Mouse (Mus musculus) forebrain, postnatal 0 days (tissue): ENCODE data around the gene Adcy9. TPM values are rescaled to one million over a fixed set of nuclear protein-coding genes. Genes with fewer than 3 reads are reported as not detected.

Source experiments
- ATAC-seq: fragments of 200-750 bp; cut with Nextera tagmentation; 2 replicates; pipeline ENCODE4 v1.8.0; 2017; ENCODE audit warnings: mild to moderate bottlenecking, moderate library complexity
- DNase-seq: peaks from one replicate; pipeline ENCODE4 v3.0.0-alpha.2; 2015
- H3K27ac ChIP-seq: fragments of 300-500 bp; sonication (generic); 2 replicates; pipeline ENCODE4 v1.5.1; 2014; ENCODE audit warnings: low read depth, mild to moderate bottlenecking, antibody characterized with exemption, low read length, moderate library complexity, mixed read lengths
- H3K27me3 ChIP-seq: fragments of 300-500 bp; sonication (generic); 2 replicates; pipeline ENCODE4 v1.6.1; 2014; ENCODE audit warnings: mild to moderate bottlenecking, low read length, mixed read lengths; ENCODE audit not compliant: insufficient read depth
- H3K36me3 ChIP-seq: fragments of 300-500 bp; sonication (generic); 2 replicates; pipeline ENCODE4 v1.6.1; 2014; ENCODE audit warnings: mild to moderate bottlenecking, moderate library complexity; ENCODE audit not compliant: insufficient read depth
- H3K4me1 ChIP-seq: fragments of 300-500 bp; sonication (generic); 2 replicates; pipeline ENCODE4 v1.6.1; 2014; ENCODE audit warnings: antibody characterized with exemption; ENCODE audit not compliant: insufficient read depth
- H3K4me2 ChIP-seq: fragments of 300-500 bp; sonication (generic); 2 replicates; pipeline ENCODE4 v1.6.1; 2014; ENCODE audit warnings: low read depth, mild to moderate bottlenecking, moderate library complexity
- H3K4me3 ChIP-seq: fragments of 300-500 bp; sonication (generic); 2 replicates; pipeline ENCODE4 v1.5.1; 2014; ENCODE audit warnings: low read depth, low read length, mixed read lengths
- H3K9ac ChIP-seq: fragments of 300-500 bp; sonication (generic); 2 replicates; pipeline ENCODE4 v1.6.1; 2014; ENCODE audit warnings: mild to moderate bottlenecking
- H3K9me3 ChIP-seq: fragments of 300-500 bp; sonication (generic); 2 replicates; pipeline ENCODE4 v1.6.1; 2016; ENCODE audit warnings: low read length
- CTCF ChIP-seq: sonication (generic); IDR thresholded peaks from 2 replicates; pipeline ENCODE4 v1.5.1; 2016; ENCODE audit warnings: antibody characterized with exemption, control low read depth, low read depth
- WGBS: fragments of 180-500 bp; shearing (Covaris S2); extraction: QIAGEN DNeasy Blood & Tissue Kit; methylation state at CpG from one replicate; pipeline ENCODE4 v1.1.7; 2014; 5-methylcytosine and 5-hydroxymethylcytosine counted together
- polyA plus RNA-seq: library from polyadenylated mRNA; unstranded; fragments of >200 nt; fragmentation: Nextera tagmentation; extraction: Ambion mirVana; gene quantifications from 2 replicates; pipeline ENCODE4 v1.2.1, GENCODE M21; 2015
- total RNA-seq: library from RNA; depleted of rRNA; stranded (reverse); fragments of >200 nt; gene quantifications from 2 replicates; pipeline ENCODE4 v1.2.3, GENCODE M21; 2014; rRNA removed

The Adcy9 gene
- total RNA-seq: 18.0 and 19.9 TPM in 2 replicates
- 2.4 and 3.8 TPM in 2 replicates for polyA plus RNA-seq

DNA sequence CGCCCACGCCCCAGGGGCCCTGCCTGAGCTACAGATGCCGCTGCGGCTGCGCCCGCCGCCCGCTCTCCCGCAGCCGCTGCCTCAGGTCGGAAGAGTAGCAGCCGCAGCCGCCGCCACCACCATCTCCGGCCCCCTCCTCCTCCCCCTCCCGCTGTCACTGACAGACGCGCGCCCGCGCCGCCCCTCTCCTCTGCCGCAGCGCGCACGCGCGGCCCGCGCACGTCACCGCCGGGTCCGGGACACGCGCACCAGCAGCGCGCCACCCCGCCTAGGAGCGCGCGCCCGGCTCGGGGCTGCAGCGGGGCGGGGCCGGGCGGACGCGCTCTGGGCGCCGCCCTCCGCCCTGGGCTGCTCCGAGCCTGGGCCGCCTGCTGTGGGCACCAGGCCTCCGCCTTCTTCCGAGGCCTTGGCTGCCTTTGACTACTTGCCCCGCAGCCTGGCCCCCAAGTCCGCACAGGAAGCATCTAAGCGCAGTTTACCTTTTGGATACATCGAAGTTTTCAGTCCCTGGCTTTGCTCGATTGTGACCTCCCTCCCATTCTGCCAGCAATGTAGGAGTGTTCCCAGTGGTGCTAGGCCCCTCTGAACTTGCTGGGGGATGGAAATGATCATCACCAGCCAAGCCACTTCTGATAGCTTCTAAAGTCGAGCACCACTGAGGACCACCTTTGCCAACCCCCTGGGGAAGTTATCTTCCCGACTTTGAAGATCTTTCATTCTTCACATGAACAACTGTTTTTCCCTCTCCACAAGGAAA lies at the start of gene Adcy9:
Gene Adcy9 (minus strand): TSS at position 201 of the 757 bp plus-strand sequence.
- peak; percentile 88 for ATAC-seq
- no peaks in the 10 kb centered on the region for H3K9me3 ChIP-seq
- H3K36me3 ChIP-seq: no peaks in the 10 kb centered on the region
- H3K4me3 ChIP-seq: peak within 1 kb of the TSS; percentile 82
- H3K27ac ChIP-seq: peak within 1 kb of the TSS; percentile 85
- DNase-seq: peak; percentile 94
- H3K4me2 ChIP-seq: peak within 1 kb of the TSS; percentile 91
- peaks cover 26% of the 10 kb centered on the region for H3K4me1 ChIP-seq
- peak within 1 kb of the TSS; percentile 77 for H3K9ac ChIP-seq
- TF ChIP-seq CTCF: no peak
- 5% methylated on average over 56 of the region's 64 CpGs for WGBS
- H3K27me3 ChIP-seq: no peaks in the 10 kb centered on the region

DNA sequence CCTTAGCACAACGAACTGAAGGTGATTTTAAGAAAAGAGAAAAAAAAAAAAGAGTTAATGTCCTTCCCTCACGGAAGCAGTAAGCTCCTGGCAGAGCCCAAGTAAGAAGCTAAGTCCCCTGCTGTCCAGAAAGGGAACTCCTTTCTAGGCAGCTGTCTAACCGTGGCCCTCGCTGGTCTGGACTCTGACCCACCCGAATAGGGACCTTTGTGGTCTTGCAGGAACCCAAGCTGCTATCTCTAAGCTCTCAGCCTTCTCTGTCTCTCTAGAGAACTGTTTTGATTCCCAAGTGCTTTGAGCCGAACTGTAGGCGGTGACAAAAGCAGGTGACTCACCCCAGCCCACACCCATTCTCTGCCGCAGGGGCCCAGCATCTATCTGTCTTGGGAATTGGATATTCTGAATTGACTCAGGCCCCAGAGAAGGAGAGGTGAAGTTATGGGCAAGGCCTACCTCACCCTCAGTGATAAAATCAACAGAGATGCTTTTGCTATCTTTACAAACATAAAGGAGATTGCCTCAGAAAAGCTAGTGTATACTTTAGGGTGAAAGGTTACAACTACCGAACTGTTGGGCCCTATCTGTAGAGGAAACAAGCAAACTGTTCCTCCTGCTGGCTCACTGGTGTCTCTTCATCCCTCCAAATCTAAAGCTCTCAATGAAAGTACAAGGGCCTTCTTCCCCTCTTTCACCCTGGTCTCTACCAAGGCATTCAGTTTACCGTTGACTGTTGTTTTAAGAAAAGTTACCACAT lies 49.5 kb upstream of the Adcy9 start:
- no peak overlapping the region for H3K9ac ChIP-seq
- H3K36me3 ChIP-seq: no peaks in the 10 kb centered on the region
- ATAC-seq: no peak
- no peak overlapping the region for H3K27ac ChIP-seq
- H3K4me3 ChIP-seq: no peak overlapping the region
- no peaks in the 10 kb centered on the region for H3K27me3 ChIP-seq
- peak; percentile 20; the same call in 1 of the 2 replicates for TF ChIP-seq CTCF
- H3K4me1 ChIP-seq: peaks cover 5% of the 10 kb centered on the region
- no peaks in the 10 kb centered on the region for H3K9me3 ChIP-seq
- no peak for DNase-seq
- 72% methylated on average over 10 of the region's 10 CpGs for WGBS
- no peak overlapping the region for H3K4me2 ChIP-seq

DNA sequence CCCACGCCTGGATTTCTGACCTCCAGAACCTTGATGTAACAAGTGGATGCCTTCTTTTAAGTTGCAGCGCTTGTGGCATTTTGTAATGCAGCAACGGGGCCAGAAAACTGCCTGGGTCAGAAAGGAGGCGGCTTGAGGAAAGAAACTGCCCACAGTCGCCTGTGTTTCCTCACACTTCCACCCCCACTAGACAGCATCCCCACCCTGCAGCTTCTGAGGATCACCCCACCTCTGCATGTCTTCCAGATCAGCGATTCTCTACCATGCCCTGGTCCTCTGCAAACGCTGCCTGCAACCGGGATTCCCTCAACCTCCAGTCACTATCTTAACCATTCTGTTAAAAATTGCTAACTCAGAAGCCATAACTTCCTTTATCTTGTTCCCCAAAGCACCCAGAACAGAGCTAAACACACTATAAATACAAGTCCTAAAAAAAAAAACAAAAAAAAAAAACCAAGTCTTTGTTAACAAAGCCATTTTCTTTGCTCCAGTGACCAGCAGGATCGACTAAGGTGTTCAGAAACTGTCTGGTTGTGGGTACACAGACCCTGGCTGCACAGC lies 44.3 kb upstream of the Adcy9 start:
- 76% methylated on average over 9 of the region's 9 CpGs for WGBS
- Histone ChIP-seq H3K4me3 (no peak overlapping the region), H3K27me3 (no peaks in the 10 kb centered on the region), H3K4me2 (no peak overlapping the region), H3K9ac (no peak overlapping the region), H3K4me1 (no peaks in the 10 kb centered on the region), H3K36me3 (no peaks in the 10 kb centered on the region), H3K9me3 (no peaks in the 10 kb centered on the region), H3K27ac (no peak overlapping the region)
- ATAC-seq: no peak
- no peak for DNase-seq
- no peak for TF ChIP-seq CTCF

DNA sequence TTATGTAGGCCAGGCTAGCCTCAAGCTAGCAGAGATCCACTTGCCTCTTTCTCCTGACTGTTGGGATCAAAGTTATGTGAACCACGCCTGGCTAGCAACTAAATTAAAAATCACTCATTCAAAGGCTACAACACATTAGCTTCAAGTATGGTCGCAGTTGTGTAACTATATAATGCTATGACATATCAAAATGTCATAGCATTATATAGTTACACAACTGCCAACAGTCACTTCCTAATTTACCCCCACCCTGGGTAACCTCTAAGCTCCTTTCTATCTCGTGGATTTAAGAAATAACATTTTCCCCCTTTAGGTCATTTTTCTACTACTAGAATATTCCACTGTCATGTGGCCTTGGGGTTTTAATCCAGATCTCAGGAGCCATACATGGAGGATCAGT lies 37.6 kb upstream of the Adcy9 start:
- H3K4me1 ChIP-seq: no peaks in the 10 kb centered on the region
- no peak overlapping the region for H3K27ac ChIP-seq
- no peak overlapping the region for H3K4me2 ChIP-seq
- no peak for ATAC-seq
- no peaks in the 10 kb centered on the region for H3K27me3 ChIP-seq
- no peaks in the 10 kb centered on the region for H3K36me3 ChIP-seq
- TF ChIP-seq CTCF: no peak
- H3K9me3 ChIP-seq: no peaks in the 10 kb centered on the region
- DNase-seq: no peak
- H3K9ac ChIP-seq: no peak overlapping the region
- WGBS: 85% methylated on average over 3 of the region's 3 CpGs
- H3K4me3 ChIP-seq: no peak overlapping the region

DNA sequence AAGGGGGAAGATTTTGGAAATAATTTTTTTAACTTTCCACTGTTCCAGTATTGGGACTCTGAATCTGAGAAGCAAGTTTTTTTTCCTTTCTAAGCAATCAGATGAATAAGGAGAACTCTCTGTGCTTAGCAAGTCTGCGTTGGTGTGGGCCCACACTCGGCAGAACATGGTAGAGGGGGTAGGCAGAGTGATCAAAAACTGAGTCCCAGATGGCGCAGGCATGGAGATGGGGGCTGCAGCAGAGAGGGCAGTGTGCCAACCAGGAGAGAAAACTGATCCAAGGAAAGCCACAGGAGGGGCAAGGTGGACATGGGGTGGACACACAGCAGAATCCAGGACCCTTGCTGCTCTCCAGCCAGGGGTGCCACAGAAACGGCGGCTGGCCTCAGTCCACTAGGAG lies 36.1 kb upstream of the Adcy9 start:
- H3K27me3 ChIP-seq: no peaks in the 10 kb centered on the region

DNA sequence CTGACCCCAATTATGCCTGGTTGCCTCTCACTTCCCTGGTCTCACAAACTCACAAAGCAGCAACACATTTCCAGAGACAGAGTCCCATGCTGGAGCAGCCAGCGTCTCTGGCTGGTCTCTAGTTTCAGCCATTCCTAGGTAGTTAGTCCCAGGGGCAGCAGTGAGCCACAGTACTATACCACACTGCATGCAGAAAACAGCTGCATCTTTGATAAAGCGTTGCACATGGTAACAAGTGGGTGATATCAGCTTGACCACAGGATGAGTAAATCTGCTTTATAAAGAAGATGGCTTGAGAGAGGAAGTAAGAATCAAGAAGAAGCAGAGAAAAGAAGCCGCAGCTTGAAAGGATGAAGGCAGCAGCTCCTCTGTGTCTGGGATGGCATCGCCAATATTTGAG lies 35.4 kb upstream of the Adcy9 start:
- Histone ChIP-seq H3K36me3 (no peaks in the 10 kb centered on the region), H3K9ac (no peak overlapping the region), H3K9me3 (no peaks in the 10 kb centered on the region), H3K4me2 (no peak overlapping the region), H3K27me3 (no peaks in the 10 kb centered on the region), H3K4me3 (no peak overlapping the region), H3K4me1 (no peaks in the 10 kb centered on the region), H3K27ac (no peak overlapping the region)
- no peak for DNase-seq
- ATAC-seq: no peak
- TF ChIP-seq CTCF: no peak
- 85% methylated on average over 4 of the region's 4 CpGs for WGBS

More for the DNA sequence above, 36.1 kb upstream of the Adcy9 start:
- Histone ChIP-seq H3K9ac (no peak overlapping the region), H3K27ac (no peak overlapping the region), H3K9me3 (no peaks in the 10 kb centered on the region), H3K36me3 (no peaks in the 10 kb centered on the region), H3K4me2 (no peak overlapping the region), H3K4me3 (no peak overlapping the region), H3K4me1 (no peaks in the 10 kb centered on the region)
- no peak for TF ChIP-seq CTCF
- ATAC-seq: no peak
- DNase-seq: no peak
- 81% methylated on average over 5 of the region's 5 CpGs for WGBS

DNA sequence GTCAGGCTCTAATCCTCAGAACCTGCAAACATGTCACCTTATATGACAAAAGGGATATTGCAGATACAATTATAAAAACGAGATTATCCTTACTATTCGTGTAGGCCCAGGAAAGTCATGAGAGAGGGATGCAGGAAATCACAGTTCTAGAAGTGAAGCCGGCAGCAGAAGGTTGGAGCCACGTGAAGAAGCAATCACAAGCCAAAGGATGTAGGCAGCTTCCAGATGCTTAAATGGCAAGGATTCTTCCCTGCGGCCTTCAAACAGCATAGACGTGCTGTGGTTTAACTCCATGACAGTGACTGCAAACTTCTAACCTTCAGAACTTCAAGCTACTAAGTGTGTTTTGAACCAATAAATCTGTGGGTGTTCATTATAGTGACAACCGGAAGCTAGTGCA lies 34.3 kb upstream of the Adcy9 start:
- no peak for TF ChIP-seq CTCF
- 85% methylated on average over 7 of the region's 7 CpGs for WGBS
- ATAC-seq (no peak), DNase-seq (no peak)
- Histone ChIP-seq H3K4me3 (no peak overlapping the region), H3K27me3 (no peaks in the 10 kb centered on the region), H3K4me2 (no peak overlapping the region), H3K36me3 (no peaks in the 10 kb centered on the region), H3K9ac (no peak overlapping the region), H3K4me1 (no peaks in the 10 kb centered on the region), H3K27ac (no peak overlapping the region), H3K9me3 (no peaks in the 10 kb centered on the region)
